Mouse (Mus musculus) kidney, postnatal 0 days (tissue): Measurements from ENCODE around the gene Kpna6. TPM values are rescaled to one million over a fixed set of nuclear protein-coding genes. Genes with fewer than 3 reads are reported as not detected.

Experiments
- ATAC-seq: fragments of 200-750 bp; cut with Nextera tagmentation; replicated peaks from 2 replicates; pipeline ENCODE4 v1.8.0; 2017; ENCODE audit warnings: low read depth, moderate number of reproducible peaks, moderate TSS enrichment, moderate library complexity; ENCODE audit not compliant: low FRiP score
- DNase-seq: peaks from one replicate; pipeline ENCODE4 v3.0.0-alpha.2; 2016; ENCODE audit warnings: low spot score
- H3K27ac ChIP-seq: fragments of 300-500 bp; sonication (generic); 2 replicates; pipeline ENCODE4 v1.5.1; 2014; ENCODE audit warnings: mild to moderate bottlenecking
- H3K27me3 ChIP-seq: fragments of 300-500 bp; sonication (generic); 2 replicates; pipeline ENCODE4 v1.6.1; 2014; ENCODE audit warnings: low read length, mixed read lengths; ENCODE audit not compliant: insufficient read depth
- H3K36me3 ChIP-seq: fragments of 300-500 bp; sonication (generic); 2 replicates; pipeline ENCODE4 v1.6.1; 2014; ENCODE audit warnings: low read length, mixed read lengths; ENCODE audit not compliant: insufficient read depth
- H3K4me1 ChIP-seq: fragments of 300-500 bp; sonication (generic); replicated peaks from 2 replicates; pipeline ENCODE4 v1.6.1; 2014; ENCODE audit warnings: antibody characterized with exemption, low read length, mixed read lengths; ENCODE audit not compliant: insufficient read depth
- H3K4me2 ChIP-seq: fragments of 300-500 bp; sonication (generic); 2 replicates; pipeline ENCODE4 v1.6.1; 2014; ENCODE audit warnings: mild to moderate bottlenecking, low read length, moderate library complexity, mixed read lengths
- H3K4me3 ChIP-seq: fragments of 300-500 bp; sonication (generic); replicated peaks from 2 replicates; pipeline ENCODE4 v1.5.1; 2014; ENCODE audit warnings: low read depth, low read length
- H3K9ac ChIP-seq: fragments of 300-500 bp; sonication (generic); 2 replicates; pipeline ENCODE4 v1.6.1; 2014; ENCODE audit warnings: low read depth, low read length
- H3K9me3 ChIP-seq: fragments of 300-500 bp; sonication (generic); replicated peaks from 2 replicates; pipeline ENCODE4 v1.6.1; 2016; ENCODE audit warnings: low read length, inconsistent platforms, mixed read lengths
- CTCF ChIP-seq: IDR thresholded peaks from 2 replicates; pipeline ENCODE4 v1.5.1; 2016; ENCODE audit warnings: antibody characterized with exemption, low read depth, mild to moderate bottlenecking, moderate library complexity
- WGBS: fragments of 180-500 bp; shearing (Covaris S2); extraction: QIAGEN DNeasy Blood & Tissue Kit; methylation state at CpG from one replicate; pipeline ENCODE4 v1.1.7; 2014; 5-methylcytosine and 5-hydroxymethylcytosine counted together
- polyA plus RNA-seq: library from polyadenylated mRNA; unstranded; fragments of >200 nt; fragmentation: Nextera tagmentation; extraction: Ambion mirVana; gene quantifications from 2 replicates; pipeline ENCODE4 v1.2.1, GENCODE M21; 2015

The Kpna6 gene
- polyA plus RNA-seq, 1 experiment from 2014 or later, result 11.7 TPM

- peak within 1 kb of the TSS; percentile 72 for H3K9ac ChIP-seq
- H3K27ac ChIP-seq, result peak within 1 kb of the TSS; percentile 85
- H3K4me3 ChIP-seq, result peak within 1 kb of the TSS; percentile 55
- H3K4me2 ChIP-seq, result peak within 1 kb of the TSS; percentile 80
- under 1% methylated on average over 60 of the region's 60 CpGs for WGBS
- ATAC-seq (peak; percentile 94), DNase-seq (peak; percentile 99)
- TF ChIP-seq CTCF, result no peak; the same call in 1 of the 2 replicates
- peaks cover 15% of the 10 kb centered on the region; the same call in 1 of the 2 replicates for H3K4me1 ChIP-seq
- peaks cover 32% of the 10 kb centered on the region for H3K36me3 ChIP-seq
- H3K9me3 ChIP-seq, result no peaks in the 10 kb centered on the region
- H3K27me3 ChIP-seq, result no peaks in the 10 kb centered on the region
These were observed 31.7 kb downstream of the Kpna6 start, which contains the start of gene Txlna for GRCm38 (mm10) chr4:129640638-129641467. Gene Txlna, minus strand, starts transcription at chr4:129641065.

GRCm38 (mm10) chr4:129640101-129640637, 32.4 kb downstream of the Kpna6 start:
- H3K36me3 ChIP-seq, result peaks cover 30% of the 10 kb centered on the region
- 0% methylated on average over 17 of the region's 17 CpGs for WGBS
- peak overlapping the region; percentile 85 for H3K27ac ChIP-seq
- peak overlapping the region; percentile 55 for H3K4me3 ChIP-seq
- DNase-seq, result peak; percentile 41
- no peak for ATAC-seq
- peak overlapping the region; percentile 80 for H3K4me2 ChIP-seq
- TF ChIP-seq CTCF, result no peak
- H3K4me1 ChIP-seq, result peaks cover 15% of the 10 kb centered on the region; the same call in 1 of the 2 replicates
- peak overlapping the region; percentile 72 for H3K9ac ChIP-seq
- H3K9me3 ChIP-seq, result no peaks in the 10 kb centered on the region
- no peaks in the 10 kb centered on the region for H3K27me3 ChIP-seq

- Histone ChIP-seq H3K4me2 (peak overlapping the region; percentile 80), H3K9me3 (no peaks in the 10 kb centered on the region), H3K4me3 (no peak overlapping the region), H3K36me3 (peaks cover 37% of the 10 kb centered on the region), H3K9ac (no peak overlapping the region), H3K27me3 (no peaks in the 10 kb centered on the region), H3K27ac (no peak overlapping the region), H3K4me1 (peaks cover 15% of the 10 kb centered on the region; the same call in 1 of the 2 replicates)
- WGBS, result 81% methylated on average over 15 of the region's 15 CpGs
- ATAC-seq (no peak), DNase-seq (no peak)
- TF ChIP-seq CTCF, result no peak
These were observed 33.3 kb downstream of the Kpna6 start for GRCm38 (mm10) chr4:129639221-129639620.

- no peaks in the 10 kb centered on the region for H3K9me3 ChIP-seq
- no peak overlapping the region for H3K27ac ChIP-seq
- no peak overlapping the region for H3K4me2 ChIP-seq
- no peak overlapping the region for H3K9ac ChIP-seq
- WGBS, result 93% methylated on average over 6 of the region's 6 CpGs
- peaks cover 74% of the 10 kb centered on the region for H3K36me3 ChIP-seq
- H3K4me3 ChIP-seq, result no peak overlapping the region
- no peaks in the 10 kb centered on the region for H3K27me3 ChIP-seq
- H3K4me1 ChIP-seq, result 0 out of 2 replicates have a peak, but pooled peaks cover 2% of the 10 kb centered on the region
- ATAC-seq (no peak), DNase-seq (no peak)
- TF ChIP-seq CTCF, result no peak
These were observed 38.7 kb downstream of the Kpna6 start for GRCm38 (mm10) chr4:129633852-129634251.

DNA sequence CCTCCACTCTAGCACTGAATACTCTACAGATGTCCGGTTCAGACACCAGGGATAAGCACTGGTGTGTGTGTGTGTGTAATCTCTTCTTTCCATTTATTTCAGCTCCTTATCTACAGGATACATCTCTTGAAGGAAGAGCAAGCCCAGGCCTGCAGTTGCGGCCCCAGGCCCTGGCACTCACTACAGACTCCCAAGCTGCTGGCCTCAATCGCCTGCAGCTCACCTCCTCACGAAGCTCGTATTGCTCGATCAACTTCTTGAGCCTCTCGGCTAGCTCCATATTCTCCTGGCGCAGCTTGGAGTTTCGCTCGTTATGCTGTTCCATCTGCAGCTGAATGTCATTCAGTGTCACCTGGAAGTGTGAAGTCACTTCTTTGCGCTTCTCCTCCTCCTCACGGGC, 40.7 kb downstream of the Kpna6 start:
- WGBS, result 89% methylated on average over 12 of the region's 12 CpGs
- Histone ChIP-seq H3K27me3 (no peaks in the 10 kb centered on the region), H3K4me3 (no peak overlapping the region), H3K4me2 (no peak overlapping the region), H3K9ac (no peak overlapping the region), H3K4me1 (no peaks in the 10 kb centered on the region), H3K9me3 (no peaks in the 10 kb centered on the region), H3K27ac (no peak overlapping the region), H3K36me3 (peaks cover 80% of the 10 kb centered on the region)
- DNase-seq (no peak), ATAC-seq (no peak)
- no peak for TF ChIP-seq CTCF

GRCm38 (mm10) chr4:129630944-129631343, 41.6 kb downstream of the Kpna6 start:
- Histone ChIP-seq H3K4me3 (no peak overlapping the region), H3K36me3 (peaks cover 76% of the 10 kb centered on the region), H3K4me2 (no peak overlapping the region), H3K27ac (no peak overlapping the region), H3K9ac (no peak overlapping the region), H3K27me3 (no peaks in the 10 kb centered on the region), H3K4me1 (no peaks in the 10 kb centered on the region), H3K9me3 (no peaks in the 10 kb centered on the region)
- ATAC-seq, result no peak
- 66% methylated on average over 4 of the region's 4 CpGs for WGBS
- no peak for DNase-seq
- TF ChIP-seq CTCF, result no peak
